Mouse (Mus musculus): ENCODE results near the gene Nos1ap. TPM values are rescaled to one million over a fixed set of nuclear protein-coding genes. Genes with fewer than 3 reads are reported as not detected.

The Nos1ap gene
- total and polyA plus RNA-seq, 2 experiments from 2014 or later, result 18.4 to 24.0 TPM

DNA sequence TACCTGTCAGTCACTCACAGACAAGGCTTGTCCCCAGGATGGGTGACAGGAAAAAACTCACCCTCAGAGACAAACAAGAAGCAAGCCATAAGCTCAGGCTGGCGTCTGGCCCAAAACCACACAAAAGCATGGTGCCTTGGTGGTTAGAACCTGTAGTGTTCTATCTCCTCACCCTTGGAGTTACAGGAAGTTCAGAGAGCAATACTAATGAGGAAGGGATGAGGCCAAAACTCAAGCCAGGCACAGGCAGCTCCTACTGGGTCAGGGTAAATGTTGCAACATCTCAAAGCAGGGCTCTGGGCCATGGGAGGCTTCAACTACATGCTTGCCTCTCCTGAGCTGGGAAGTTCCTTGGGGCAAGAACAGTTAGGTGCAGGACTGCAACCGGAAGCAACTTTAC is 54.4 kb downstream of the Nos1ap start:
- 84% methylated on average over 2 of the region's 2 CpGs for WGBS
- H3K4me3 ChIP-seq (ENCODE audit: low read depth, low read length), result no peak overlapping the region
- H3K9ac ChIP-seq (replicated peaks; ENCODE audit: low read length, poor library complexity, severe bottlenecking), result no peak overlapping the region
- no peak overlapping the region for H3K27ac ChIP-seq (ENCODE audit: low read depth, low read length)
- H3K4me2 ChIP-seq (ENCODE audit: low read depth, low read length, poor library complexity, severe bottlenecking), result no peak overlapping the region
- TF ChIP-seq CTCF (IDR thresholded peaks at IDR 0.05), result no peak
- ATAC-seq (ENCODE audit: low FRiP score), result no peak
- no peaks in the 10 kb centered on the region for H3K36me3 ChIP-seq (ENCODE audit: insufficient read depth, low read length)
- no peak for DNase-seq (ENCODE audit: low spot score)
- H3K27me3 ChIP-seq (ENCODE audit: insufficient read depth, low read length), result no peaks in the 10 kb centered on the region
- no peaks in the 10 kb centered on the region for H3K4me1 ChIP-seq (ENCODE audit: insufficient read depth, low read length)
- no peaks in the 10 kb centered on the region for H3K9me3 ChIP-seq (ENCODE audit: low read length)

DNA sequence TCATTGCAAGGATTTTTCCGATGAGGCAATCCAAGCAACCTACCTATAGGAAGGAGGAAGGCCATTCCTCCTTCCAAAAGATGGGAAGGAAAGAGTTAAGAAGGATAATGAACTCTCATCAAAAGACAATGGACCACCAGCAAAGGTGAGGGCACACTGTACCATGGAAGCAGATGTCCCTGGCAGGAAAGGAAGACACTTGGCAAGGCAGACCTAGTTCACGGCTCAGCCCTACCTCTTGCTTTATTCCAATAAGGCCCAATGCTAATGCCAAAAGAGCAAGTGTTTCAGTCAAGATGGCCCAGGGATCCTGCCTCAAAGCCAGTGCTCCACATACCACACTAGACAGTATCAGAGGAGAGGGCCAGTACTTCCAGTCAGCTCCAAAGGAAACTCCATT is 58.4 kb downstream of the Nos1ap start:
- no peak for TF ChIP-seq CTCF (IDR thresholded peaks at IDR 0.05)
- ATAC-seq (ENCODE audit: low FRiP score) (no peak), DNase-seq (ENCODE audit: low spot score) (no peak)
- H3K9ac ChIP-seq (replicated peaks; ENCODE audit: low read length, poor library complexity, severe bottlenecking), result no peak overlapping the region
- H3K27ac ChIP-seq (ENCODE audit: low read depth, low read length), result no peak overlapping the region
- H3K36me3 ChIP-seq (ENCODE audit: insufficient read depth, low read length), result no peaks in the 10 kb centered on the region
- no peaks in the 10 kb centered on the region for H3K9me3 ChIP-seq (ENCODE audit: low read length)
- no peaks in the 10 kb centered on the region for H3K4me1 ChIP-seq (ENCODE audit: insufficient read depth, low read length)
- WGBS, result 86% methylated on average over 2 of the region's 2 CpGs
- H3K4me2 ChIP-seq (ENCODE audit: low read depth, low read length, poor library complexity, severe bottlenecking), result no peak overlapping the region
- no peaks in the 10 kb centered on the region for H3K27me3 ChIP-seq (ENCODE audit: insufficient read depth, low read length)
- H3K4me3 ChIP-seq (ENCODE audit: low read depth, low read length), result no peak overlapping the region

GRCm38 (mm10) chr1:170530456-170530855 is 59.2 kb downstream of the Nos1ap start:
- Histone ChIP-seq H3K9me3 (ENCODE audit: low read length) (no peaks in the 10 kb centered on the region), H3K4me1 (ENCODE audit: insufficient read depth, low read length) (no peaks in the 10 kb centered on the region), H3K4me2 (ENCODE audit: low read depth, low read length, poor library complexity, severe bottlenecking) (no peak overlapping the region), H3K27me3 (ENCODE audit: insufficient read depth, low read length) (no peaks in the 10 kb centered on the region), H3K9ac (replicated peaks; ENCODE audit: low read length, poor library complexity, severe bottlenecking) (no peak overlapping the region), H3K36me3 (ENCODE audit: insufficient read depth, low read length) (no peaks in the 10 kb centered on the region), H3K27ac (ENCODE audit: low read depth, low read length) (no peak overlapping the region), H3K4me3 (ENCODE audit: low read depth, low read length) (no peak overlapping the region)
- ATAC-seq (ENCODE audit: low FRiP score), result no peak
- WGBS, result 75% methylated on average over 4 of the region's 4 CpGs
- DNase-seq (ENCODE audit: low spot score), result no peak
- no peak for TF ChIP-seq CTCF (IDR thresholded peaks at IDR 0.05)

GRCm38 (mm10) chr1:170522891-170523290 is 66.8 kb downstream of the Nos1ap start:
- Histone ChIP-seq H3K27me3 (ENCODE audit: insufficient read depth, low read length) (no peaks in the 10 kb centered on the region), H3K36me3 (ENCODE audit: insufficient read depth, low read length) (no peaks in the 10 kb centered on the region), H3K9me3 (ENCODE audit: low read length) (no peaks in the 10 kb centered on the region), H3K4me1 (ENCODE audit: insufficient read depth, low read length) (0 out of 2 replicates have a peak, but pooled peaks cover 5% of the 10 kb centered on the region), H3K4me3 (ENCODE audit: low read depth, low read length) (no peak overlapping the region), H3K9ac (replicated peaks; ENCODE audit: low read length, poor library complexity, severe bottlenecking) (no peak overlapping the region), H3K4me2 (ENCODE audit: low read depth, low read length, poor library complexity, severe bottlenecking) (no peak overlapping the region), H3K27ac (ENCODE audit: low read depth, low read length) (no peak overlapping the region)
- WGBS, result 52% methylated on average over 5 of the region's 5 CpGs
- no peak for ATAC-seq (ENCODE audit: low FRiP score)
- no peak for TF ChIP-seq CTCF (IDR thresholded peaks at IDR 0.05)
- no peak for DNase-seq (ENCODE audit: low spot score)

GRCm38 (mm10) chr1:170521520-170522205 is 68.0 kb downstream of the Nos1ap start:
- Histone ChIP-seq H3K4me2 (ENCODE audit: low read depth, low read length, poor library complexity, severe bottlenecking) (no peak overlapping the region), H3K27ac (ENCODE audit: low read depth, low read length) (no peak overlapping the region), H3K4me1 (ENCODE audit: insufficient read depth, low read length) (0 out of 2 replicates have a peak, but pooled peaks cover 5% of the 10 kb centered on the region), H3K4me3 (ENCODE audit: low read depth, low read length) (no peak overlapping the region), H3K9me3 (ENCODE audit: low read length) (no peaks in the 10 kb centered on the region), H3K9ac (replicated peaks; ENCODE audit: low read length, poor library complexity, severe bottlenecking) (no peak overlapping the region), H3K36me3 (ENCODE audit: insufficient read depth, low read length) (no peaks in the 10 kb centered on the region), H3K27me3 (ENCODE audit: insufficient read depth, low read length) (no peaks in the 10 kb centered on the region)
- TF ChIP-seq CTCF (IDR thresholded peaks at IDR 0.05), result no peak
- DNase-seq (ENCODE audit: low spot score) (no peak), ATAC-seq (ENCODE audit: low FRiP score) (0 out of 2 replicates have a peak, but pooled peaks have one; percentile 41)
- WGBS, result 49% methylated on average over 6 of the region's 6 CpGs

GRCm38 (mm10) chr1:170520206-170520605 is 69.5 kb downstream of the Nos1ap start:
- H3K36me3 ChIP-seq (ENCODE audit: insufficient read depth, low read length), result no peaks in the 10 kb centered on the region
- ATAC-seq (ENCODE audit: low FRiP score) (no peak), DNase-seq (ENCODE audit: low spot score) (no peak)
- no peak for TF ChIP-seq CTCF (IDR thresholded peaks at IDR 0.05)
- H3K27me3 ChIP-seq (ENCODE audit: insufficient read depth, low read length), result no peaks in the 10 kb centered on the region
- H3K4me3 ChIP-seq (ENCODE audit: low read depth, low read length), result no peak overlapping the region
- no peak overlapping the region for H3K27ac ChIP-seq (ENCODE audit: low read depth, low read length)
- no peak overlapping the region for H3K9ac ChIP-seq (replicated peaks; ENCODE audit: low read length, poor library complexity, severe bottlenecking)
- no peak overlapping the region for H3K4me2 ChIP-seq (ENCODE audit: low read depth, low read length, poor library complexity, severe bottlenecking)
- WGBS, result 94% methylated on average over 4 of the region's 4 CpGs
- no peaks in the 10 kb centered on the region for H3K9me3 ChIP-seq (ENCODE audit: low read length)
- 0 out of 2 replicates have a peak, but pooled peaks cover 5% of the 10 kb centered on the region for H3K4me1 ChIP-seq (ENCODE audit: insufficient read depth, low read length)
